10 mouse cellular contexts compared by ENCODE assay signal in genomic region chr4:133929278-133929670, GRCm38 (mm10). TPM values are rescaled to one million over a fixed set of nuclear protein-coding genes. Genes with fewer than 3 reads are reported as not detected.
DNase-seq lines count a peak whose midpoint lies in the region; ATAC-seq and TF ChIP-seq lines count a peak whose summit lies in the region.
"Had no signal": no experiment of that assay in that cellular context is flagged by ENCODE, and none has a peak within 500 bp of the region (broad histone marks: within the 10 kb centered on the region; RNA-seq: fewer than 3 reads in every experiment).

No protein-coding gene starts in this region.

- peak overlapping the region; percentile 25 for H3K4me2 ChIP-seq in heart, embryonic 15.5 days

- no peaks in the 10 kb centered on the region for H3K36me3 ChIP-seq in heart, embryonic 15.5 days
- H3K36me3 ChIP-seq in macrophage (ENCODE audit: inconsistent target) = no peaks in the 10 kb centered on the region
- H3K36me3 ChIP-seq: hindbrain, embryonic 10.5 days had no signal

- peaks cover 7% of the 10 kb centered on the region; the same call in 1 of the 2 replicates for H3K4me1 ChIP-seq in heart, embryonic 15.5 days (replicated peaks)

- intact Hi-C loops in gastrocnemius, adult 2 months (cut with DNase I) = no loop called here

- DNase-seq in gastrocnemius, adult 2 months = peak; percentile 17
- no peak for DNase-seq in gastrocnemius, postnatal 4 days (ENCODE audit: low spot score in 2 of 2)
- DNase-seq in kidney, postnatal 4 days = peak; percentile 16 to 40
- no peak for DNase-seq in MN1 (ENCODE audit: low spot score)
- no peak for DNase-seq in cerebellum, postnatal 25 days
- no peak for DNase-seq in cerebellum, postnatal 36 days
- DNase-seq: cerebellum, adult 8-10 months had no signal

- no peaks in the 10 kb centered on the region for H3K27me3 ChIP-seq in heart, embryonic 15.5 days

- H3K4me3 ChIP-seq in gastrocnemius, adult 2 months = peak overlapping the region; percentile 35
- H3K4me3 ChIP-seq in heart, embryonic 15.5 days = no peak overlapping the region
- peak overlapping the region; percentile 21 for H3K4me3 ChIP-seq in macrophage (ENCODE audit: inconsistent target)
- H3K4me3 ChIP-seq: hindbrain, embryonic 10.5 days had no signal

- peak overlapping the region; percentile 31; the same call in 1 of the 2 replicates for H3K27ac ChIP-seq in gastrocnemius, adult 2 months
- peak overlapping the region; percentile 72 for H3K27ac ChIP-seq in heart, embryonic 15.5 days
- peak overlapping the region; percentile 87 for H3K27ac ChIP-seq in macrophage
- H3K27ac ChIP-seq: hindbrain, embryonic 10.5 days had no signal

- TF ChIP-seq CTCF in gastrocnemius, adult 2 months (IDR thresholded peaks at IDR 0.05) = no peak

- 27% methylated on average over 7 of the region's 7 CpGs for WGBS in heart, embryonic 15.5 days
- 12% methylated on average over 7 of the region's 7 CpGs for WGBS in macrophage (ENCODE audit: missing documents)

- H3K79me2 ChIP-seq in macrophage (ENCODE audit: inconsistent target) = no peaks in the 10 kb centered on the region

- no peak overlapping the region for H3K9ac ChIP-seq in heart, embryonic 15.5 days

- no peaks in the 10 kb centered on the region for H3K9me3 ChIP-seq in heart, embryonic 15.5 days (replicated peaks)
- H3K9me3 ChIP-seq: hindbrain, embryonic 10.5 days had no signal

- ATAC-seq in heart, embryonic 15.5 days (replicated peaks; ENCODE audit: insufficient number of reproducible peaks, insufficient read depth, low FRiP score, low read depth) = 0 out of 2 replicates have a peak, but pooled peaks have one; percentile 35

RNA-seq across cellular contexts. Expression of gene Hmgn2, which starts 39.2 kb away (rescaled TPM):
- 10 to 100 TPM; 28.0 to 53.8 TPM for total RNA-seq in gastrocnemius, adult 2 months (2021)
- 100 to 1,000 TPM; 473 to 485 TPM for total RNA-seq in gastrocnemius, postnatal 4 days (2021)
- 1,322 and 1,413 TPM in 2 replicates for polyA plus RNA-seq in heart, embryonic 15.5 days (2015; fragmentation: Nextera tagmentation; extraction: Ambion mirVana)
- total RNA-seq in macrophage (2018; cell fraction: chromatin; rRNA removed) = 100 to 1,000 TPM in 10 of 26 experiments, 10 to 100 TPM in 16; 43.6 to 166 (median 94.4) TPM
- 100 to 1,000 TPM; 144 to 256 (median 180) TPM for total RNA-seq in macrophage (2018; cell fraction: cytosol; rRNA removed)
- 100 to 1,000 TPM in 7 of 26 experiments, 10 to 100 TPM in 19; 39.5 to 152 (median 88.2) TPM for total RNA-seq in macrophage (2018; cell fraction: nucleus; rRNA removed)
- polyA plus RNA-seq in macrophage (2018) = 146 to 287 TPM (median 209 TPM) in 3 replicates

RNA-seq across cellular contexts. Expression of gene Rps6ka1, which starts 41.7 kb away (rescaled TPM):
- 1 to 10 TPM; 3.5 to 4.8 TPM for total RNA-seq in gastrocnemius, adult 2 months (2021)
- 1 to 10 TPM; 9.0 to 9.6 TPM for total RNA-seq in gastrocnemius, postnatal 4 days (2021)
- 12.6 and 20.5 TPM in 2 replicates for polyA plus RNA-seq in heart, embryonic 15.5 days (2015; fragmentation: Nextera tagmentation; extraction: Ambion mirVana)
- total RNA-seq in macrophage (2018; cell fraction: chromatin; rRNA removed) = 100 to 1,000 TPM in 8 of 26 experiments, 10 to 100 TPM in 18; 33.6 to 141 (median 81.5) TPM
- total RNA-seq in macrophage (2018; cell fraction: cytosol; rRNA removed) = 100 to 1,000 TPM in 4 of 26 experiments, 10 to 100 TPM in 22; 34.2 to 113 (median 67.1) TPM
- total RNA-seq in macrophage (2018; cell fraction: nucleus; rRNA removed) = 100 to 1,000 TPM in 1 of 26 experiments, 10 to 100 TPM in 25; 25.2 to 119 (median 61.8) TPM
- polyA plus RNA-seq in macrophage (2018) = 43.0 to 72.5 TPM (median 71.4 TPM) in 3 replicates

Comparison
In these comparisons a context has a peak if more than half of its experiments do, and no peak if none do; other contexts are left out.
1. DNase-seq: peak in gastrocnemius, adult 2 months (single experiment) and kidney, postnatal 4 days (2 of 2); none in gastrocnemius, postnatal 4 days (0 of 2), MN1 (single experiment), cerebellum, postnatal 25 days (0 of 2) and cerebellum, postnatal 36 days (0 of 2).
2. RNA of gene Hmgn2, which starts 39.2 kb away (total RNA-seq): 473 to 485 TPM in gastrocnemius, postnatal 4 days; 28.0 to 53.8 TPM in gastrocnemius, adult 2 months; every median in the first group is over 4 times any median in the second.
3. H3K27ac ChIP-seq: peak in every context shown above with its lines; median percentile 87 in macrophage; 72 in heart, embryonic 15.5 days; 31 in gastrocnemius, adult 2 months.